Mouse (Mus musculus): ENCODE measurements at regions not wholly inside any gene's neighbourhood (a gene's known extent, or its start where the extent isn't known, plus 50 kb on each side); places are given as distances from the start of the nearest gene placed in this dataset.
A peak's percentile ranks its signal among the peaks of the same experiment; 100 is the strongest.

DNA sequence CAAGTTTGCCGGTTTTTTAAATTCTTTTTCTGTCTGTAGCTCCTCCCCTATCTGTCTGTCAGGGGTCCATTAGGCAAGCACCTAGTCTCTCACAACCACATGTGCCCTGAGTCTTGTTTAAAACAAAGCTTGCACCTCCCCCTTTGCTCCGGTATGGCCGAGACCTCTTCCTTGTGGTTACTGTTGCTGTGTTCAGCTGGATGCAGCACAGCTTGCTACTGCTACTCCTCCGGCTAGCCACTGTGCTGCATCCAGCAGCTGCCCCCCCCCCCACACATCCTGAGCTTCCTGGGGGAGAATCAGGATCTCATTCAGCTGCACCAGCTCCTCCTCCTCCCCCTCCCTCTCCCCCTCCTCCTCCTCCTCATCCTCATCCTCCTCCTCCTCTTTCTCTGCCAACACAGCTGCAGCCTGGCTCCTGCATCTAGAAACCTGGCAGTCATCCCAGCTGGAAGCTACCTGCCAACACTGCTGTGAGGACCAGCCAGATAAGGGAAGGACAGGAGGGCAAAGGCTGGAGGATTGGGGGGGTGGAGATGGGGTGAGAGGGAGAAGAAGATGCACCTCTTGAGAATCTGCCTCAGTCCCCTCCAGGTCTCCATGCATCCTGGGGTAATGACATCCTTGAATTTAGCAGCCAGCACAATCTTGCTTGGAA is 114.8 kb upstream of the Tmem260 start:
- DNase-seq (ENCODE audit: low read depth) = peak; percentile 77

DNA sequence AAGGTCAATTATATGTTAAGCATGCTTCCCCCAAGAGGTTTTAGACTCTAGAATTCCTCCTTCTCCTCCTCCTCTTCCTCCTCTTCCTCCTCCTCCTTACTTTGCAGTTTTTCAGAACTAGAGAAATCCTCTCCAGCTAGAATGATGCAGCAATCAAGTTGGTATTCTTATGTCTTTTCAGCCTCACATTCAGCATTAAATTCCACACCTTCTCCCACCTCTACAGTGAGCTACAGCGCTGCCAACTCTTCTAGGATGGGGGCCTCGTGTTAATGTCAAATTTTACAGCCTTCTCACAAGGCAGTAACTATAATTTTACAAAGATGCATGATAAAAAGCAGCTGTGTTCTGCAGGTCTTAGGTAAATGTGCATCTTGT is 114.3 kb upstream of the Tmem260 start:
- DNase-seq (ENCODE audit: low read depth) = no peak

DNA sequence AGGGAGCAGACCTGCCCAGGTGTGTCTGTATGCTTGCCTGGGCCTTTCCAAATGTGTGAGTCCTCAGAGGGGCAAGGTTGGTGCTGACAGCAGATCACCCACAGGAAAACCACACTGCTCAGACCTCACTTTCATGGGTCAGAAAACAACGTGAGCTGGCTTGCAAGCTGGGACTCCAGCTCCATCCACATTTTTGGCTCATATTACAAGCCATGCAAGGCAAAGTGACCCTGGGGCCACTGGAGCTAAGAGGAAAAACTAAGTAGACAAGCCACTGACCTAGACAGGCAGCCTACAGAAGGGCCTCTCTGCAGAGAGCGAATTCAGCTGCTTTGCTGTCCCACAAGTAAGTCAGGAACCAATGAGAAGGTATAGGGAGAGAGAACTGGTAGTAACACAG is 113.7 kb upstream of the Tmem260 start:
- peak; percentile 70 for DNase-seq (ENCODE audit: low read depth)

DNA sequence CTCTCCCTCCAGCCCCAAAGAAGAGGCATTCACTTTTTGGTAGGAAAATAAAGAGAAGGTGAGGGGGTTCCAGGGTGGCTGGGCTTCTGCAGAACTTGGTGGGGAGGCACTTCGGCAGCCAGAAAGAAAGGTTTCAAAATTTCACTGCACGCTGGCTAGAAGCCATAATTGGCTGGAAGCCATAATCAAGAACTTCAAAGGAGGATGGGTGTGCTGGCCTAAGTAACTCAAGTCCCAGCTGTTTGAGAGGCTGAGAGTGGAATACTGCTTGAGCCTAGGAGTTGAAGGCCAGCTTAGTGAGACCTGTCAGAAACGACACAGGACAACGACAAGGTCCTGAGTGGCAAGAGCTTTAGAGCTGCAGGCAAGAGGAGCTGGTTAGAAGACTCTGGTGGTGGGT is 113.3 kb upstream of the Tmem260 start:
- DNase-seq (ENCODE audit: low read depth) = peak; percentile 71

DNA sequence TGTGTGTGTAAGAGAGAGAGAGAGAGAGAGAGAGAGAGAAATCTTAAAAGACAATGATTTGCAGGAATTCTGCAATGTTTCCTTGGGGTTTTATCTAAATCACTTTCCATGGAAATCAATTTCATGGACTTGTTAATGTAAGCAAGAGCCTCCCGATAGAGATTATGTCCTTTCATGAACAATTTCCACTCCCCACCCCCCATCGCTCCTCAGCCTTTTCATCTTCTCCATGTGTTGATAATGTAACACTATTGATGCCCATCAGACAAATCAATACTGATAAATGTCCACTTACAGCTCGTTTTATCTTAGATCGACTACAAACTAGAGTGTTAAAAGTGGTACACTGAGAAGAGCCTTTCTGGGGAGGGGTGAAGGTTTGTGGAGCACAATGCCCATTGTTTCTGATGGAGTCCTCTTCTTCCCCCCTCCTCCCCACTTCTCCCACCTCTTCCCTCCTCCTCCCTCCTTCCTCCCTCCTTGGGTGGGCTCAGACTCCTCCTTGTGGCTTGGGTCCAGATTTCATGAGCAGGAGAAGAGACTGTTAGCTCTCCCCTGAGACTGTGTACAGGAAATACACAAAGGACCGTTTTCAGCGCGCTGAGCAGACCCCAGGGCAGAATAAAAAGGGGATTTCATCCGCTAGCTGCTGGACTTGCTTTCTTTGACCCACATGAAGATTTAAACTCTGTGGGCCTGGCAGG is 111.7 kb upstream of the Tmem260 start:
- no peak for DNase-seq (ENCODE audit: low read depth)

DNA sequence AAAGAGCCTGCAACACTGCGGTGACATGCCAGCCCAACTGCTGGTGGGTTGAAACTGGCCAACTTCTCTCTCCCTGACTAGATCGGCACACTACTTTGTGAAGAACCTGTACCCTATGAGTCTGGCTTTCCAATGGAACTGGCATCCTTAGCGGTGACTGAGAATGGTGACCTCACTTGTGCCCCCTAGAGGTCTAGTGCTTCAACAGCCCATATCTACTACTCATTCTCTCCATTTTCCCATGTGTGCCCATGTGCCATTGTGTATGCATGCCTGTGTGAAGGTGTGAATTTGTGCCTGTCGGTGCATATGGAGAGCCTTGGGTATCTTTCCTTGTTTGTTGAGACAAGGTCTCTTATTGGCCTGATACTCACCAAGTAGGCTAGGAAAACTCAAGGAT is 106.5 kb upstream of the Tmem260 start:
- peak; percentile 14 for DNase-seq (ENCODE audit: low read depth)

DNA sequence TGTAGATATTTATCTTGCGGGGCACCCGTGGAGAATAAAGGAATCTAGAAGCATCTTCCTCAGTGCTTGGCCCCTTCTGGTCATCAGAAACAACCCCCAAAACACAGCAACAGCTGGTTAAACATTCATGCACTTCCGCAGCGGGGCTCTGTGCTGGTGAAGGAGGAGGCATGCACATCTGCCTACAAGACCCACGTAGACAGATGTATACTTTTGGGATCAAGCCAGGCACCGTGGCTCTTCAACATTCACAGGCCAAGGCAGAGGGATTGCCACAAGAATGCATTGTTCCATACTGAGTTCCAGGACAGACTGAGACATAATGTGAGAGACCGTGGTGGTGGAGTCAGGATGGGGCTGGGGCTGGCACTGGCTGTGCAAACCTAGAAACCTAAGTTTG is 103.0 kb upstream of the Tmem260 start:
- peak; percentile 13 for DNase-seq (ENCODE audit: low read depth)

DNA sequence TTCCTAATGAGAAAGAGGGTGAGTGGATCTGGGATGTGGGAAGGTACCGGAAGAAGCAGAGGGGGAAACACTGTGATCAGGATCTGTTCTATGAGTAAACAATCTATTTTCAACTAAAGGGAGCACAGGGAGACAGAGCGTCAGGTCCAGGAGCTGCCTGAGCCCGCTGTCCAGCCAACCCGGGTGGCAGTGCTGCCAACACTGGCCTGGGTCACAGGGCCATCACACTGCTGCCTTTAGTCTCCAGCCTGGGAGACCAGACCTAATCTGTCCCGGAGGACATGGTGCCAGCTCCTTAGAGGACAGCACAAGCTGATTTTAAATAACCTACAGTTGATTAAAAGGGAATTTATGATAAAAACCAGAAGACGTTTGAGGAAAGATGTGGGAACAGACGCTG is 100.0 kb upstream of the Tmem260 start:
- DNase-seq (ENCODE audit: low read depth) = no peak

DNA sequence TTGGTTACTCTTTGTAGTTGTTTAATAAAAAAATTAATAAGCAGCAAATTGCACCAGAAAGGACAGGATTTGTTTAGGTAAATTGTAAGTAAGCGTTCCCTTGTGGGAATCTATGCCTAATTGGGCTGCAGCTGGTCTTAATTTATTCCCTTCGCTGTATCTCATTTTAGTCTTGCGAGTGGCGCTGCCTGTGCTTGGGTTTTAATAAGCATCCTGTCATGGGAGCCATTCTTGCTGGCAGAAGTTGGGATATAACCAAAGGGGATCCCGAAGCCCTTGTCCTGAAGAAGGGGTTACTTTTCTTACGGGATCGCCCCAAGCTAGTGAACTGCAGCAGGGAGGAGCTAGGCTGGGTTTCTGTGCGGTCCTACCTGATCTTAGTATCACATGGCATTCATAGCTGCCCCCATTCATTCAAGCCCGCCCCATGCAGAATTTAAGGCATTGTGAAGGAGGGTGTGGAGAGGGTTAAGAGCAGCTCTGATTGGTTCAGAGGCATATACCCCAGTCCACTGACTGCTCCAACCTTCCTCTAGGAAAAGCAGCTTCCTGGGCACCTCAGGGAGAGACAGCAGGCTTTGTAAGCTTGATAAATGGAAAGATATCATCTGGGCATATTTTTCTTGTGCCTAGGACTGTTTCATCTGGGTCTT is 96.4 kb upstream of the Tmem260 start:
- no peak for DNase-seq (ENCODE audit: low read depth)

DNA sequence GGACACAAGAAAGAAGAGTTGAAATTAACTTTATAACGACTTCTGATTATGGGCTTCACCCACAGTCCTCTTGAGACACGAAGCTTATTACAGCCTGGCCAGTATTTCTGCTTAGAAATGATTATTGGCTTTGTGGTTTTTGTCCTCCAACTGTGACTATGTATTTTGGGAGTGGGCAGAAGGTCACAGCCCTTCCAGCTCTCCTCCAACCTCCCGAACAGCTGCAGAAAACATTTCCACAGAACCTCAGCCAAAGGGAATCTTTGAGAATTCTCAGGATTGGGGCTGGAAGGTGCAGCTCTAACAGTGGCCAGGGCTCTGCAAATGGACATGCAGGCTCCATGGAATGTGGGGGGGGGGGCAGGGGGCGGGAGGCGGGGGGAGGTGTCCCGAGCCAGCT is 94.3 kb upstream of the Tmem260 start:
- no peak for DNase-seq (ENCODE audit: low read depth)

DNA sequence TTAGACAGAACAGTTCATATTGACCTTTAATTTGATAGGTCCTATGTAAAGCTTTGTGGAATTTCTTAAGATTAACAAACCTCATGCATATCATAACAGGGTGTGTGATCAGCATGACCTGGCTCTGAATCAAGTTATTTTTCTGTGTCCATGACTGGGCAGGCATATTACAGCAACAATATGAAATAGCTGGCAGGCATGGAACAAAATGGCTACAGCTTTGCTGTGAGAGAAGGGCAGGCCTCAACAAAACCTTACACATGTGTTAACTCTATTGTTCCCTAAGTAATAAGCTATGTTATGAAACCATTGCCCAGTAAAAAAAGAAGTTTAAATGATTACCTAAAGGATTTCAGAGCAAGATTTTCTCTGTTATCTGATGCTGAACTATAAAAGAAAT is 93.1 kb upstream of the Tmem260 start:
- peak; percentile 48 for DNase-seq (ENCODE audit: low read depth)

DNA sequence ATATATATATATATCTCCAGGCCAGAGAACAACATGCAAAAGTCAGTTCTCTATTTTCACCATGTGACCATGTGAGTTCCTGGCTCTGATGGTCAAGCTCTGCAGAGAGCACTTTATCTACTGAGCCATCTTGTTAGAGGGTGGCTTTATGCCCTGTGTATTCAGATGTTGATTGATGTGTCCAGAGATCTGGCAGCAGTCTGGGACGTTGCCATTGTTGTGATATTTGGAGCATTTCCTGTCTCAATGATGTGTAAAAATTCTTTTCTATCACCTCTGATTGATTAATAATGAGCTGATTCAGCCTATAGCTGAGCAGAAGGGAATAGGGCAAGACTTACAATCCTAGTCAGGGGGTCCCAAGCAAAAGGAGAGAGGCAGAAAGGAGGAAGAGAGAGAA is 91.7 kb upstream of the Tmem260 start:
- DNase-seq (ENCODE audit: low read depth) = no peak

DNA sequence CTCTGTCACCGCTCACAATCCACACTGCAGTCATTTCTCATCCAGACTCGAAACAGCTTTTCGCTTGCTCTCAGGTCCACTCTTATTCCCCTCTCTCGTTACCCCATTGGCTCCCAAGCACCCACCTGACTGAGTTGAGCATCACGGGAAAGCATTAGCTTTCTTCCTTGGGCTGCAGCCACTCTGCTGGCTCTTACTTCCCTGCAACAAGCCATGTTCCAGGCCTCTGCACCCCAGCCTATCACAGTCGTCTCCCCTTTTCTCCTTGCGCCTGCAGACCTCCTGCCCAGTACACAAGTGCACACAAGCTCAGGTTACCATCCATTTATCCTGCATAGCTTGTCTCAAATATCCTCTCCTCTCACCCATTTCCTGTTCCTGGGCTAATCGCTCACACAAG is 88.5 kb upstream of the Tmem260 start:
- DNase-seq (ENCODE audit: low read depth) = no peak

DNA sequence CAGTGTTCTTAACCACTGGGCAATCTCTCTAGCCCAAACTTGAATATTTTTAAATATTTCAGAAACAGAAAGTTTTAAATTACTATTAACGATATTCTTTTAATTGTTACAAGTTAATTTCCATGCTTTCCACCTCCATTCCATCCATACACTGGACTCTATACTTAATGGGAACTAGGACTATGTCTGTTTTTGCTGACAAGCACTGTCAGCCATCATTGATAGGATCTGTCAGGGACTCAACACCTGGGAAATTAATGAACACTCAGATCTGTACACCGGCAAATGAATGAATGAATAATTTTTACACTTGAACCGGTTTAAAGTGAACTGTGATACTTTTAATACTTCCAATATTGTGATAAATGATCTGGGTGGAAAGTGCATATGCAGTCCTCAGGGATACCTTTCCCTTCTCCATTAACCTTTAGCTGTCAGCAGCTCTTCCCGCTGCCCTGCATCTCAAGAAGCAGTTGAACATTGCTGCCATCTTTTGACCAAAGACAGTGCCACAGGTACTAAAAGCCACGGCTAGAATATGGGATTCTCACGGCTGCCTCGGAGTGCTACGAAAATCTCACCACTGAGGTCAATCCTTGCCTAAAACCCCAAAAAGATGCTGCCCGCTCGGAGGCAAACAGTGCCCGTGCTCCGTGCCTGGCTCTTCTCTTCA is 87.3 kb upstream of the Tmem260 start:
- DNase-seq (ENCODE audit: low read depth) = peak; percentile 78

DNA sequence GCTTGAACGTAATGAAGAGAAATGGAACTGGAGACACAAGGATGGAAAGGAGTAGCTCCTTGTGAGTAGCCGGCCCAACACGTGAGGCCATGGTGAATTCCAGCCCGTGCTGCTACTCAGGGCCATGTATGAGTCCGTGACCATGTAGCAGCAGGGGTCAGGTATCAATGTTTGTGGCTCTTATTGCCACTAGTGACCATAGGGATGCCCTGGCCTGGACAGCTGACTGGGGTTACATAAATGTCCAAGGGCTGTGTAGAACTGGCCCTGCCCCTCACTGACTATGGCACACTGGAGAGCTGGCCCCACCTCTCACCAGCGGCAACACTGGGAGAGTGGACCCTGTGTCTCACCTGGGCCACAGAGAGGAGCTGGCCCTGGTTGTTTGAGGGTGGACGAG is 84.1 kb upstream of the Tmem260 start:
- no peak for DNase-seq (ENCODE audit: low read depth)

DNA sequence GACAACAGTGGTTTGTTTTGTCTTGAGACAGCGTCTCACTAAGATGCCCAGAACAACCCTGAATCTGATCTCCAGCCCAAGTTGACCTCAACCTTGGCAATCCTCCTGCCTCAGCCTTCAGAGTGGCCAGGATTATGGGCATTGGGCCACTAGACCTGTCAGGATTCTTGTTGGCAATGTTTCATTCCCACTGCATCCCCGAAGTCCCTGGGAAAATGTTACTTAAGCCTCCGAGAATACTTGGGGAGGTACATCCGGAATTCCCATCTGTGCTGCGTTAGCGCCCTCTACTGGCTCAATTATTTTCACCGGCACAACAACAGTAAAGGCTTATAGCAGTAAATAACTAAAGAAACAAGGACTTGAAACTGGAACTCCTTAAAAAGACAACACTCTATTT is 78.9 kb upstream of the Tmem260 start:
- peak; percentile 89 for DNase-seq (ENCODE audit: low read depth)

DNA sequence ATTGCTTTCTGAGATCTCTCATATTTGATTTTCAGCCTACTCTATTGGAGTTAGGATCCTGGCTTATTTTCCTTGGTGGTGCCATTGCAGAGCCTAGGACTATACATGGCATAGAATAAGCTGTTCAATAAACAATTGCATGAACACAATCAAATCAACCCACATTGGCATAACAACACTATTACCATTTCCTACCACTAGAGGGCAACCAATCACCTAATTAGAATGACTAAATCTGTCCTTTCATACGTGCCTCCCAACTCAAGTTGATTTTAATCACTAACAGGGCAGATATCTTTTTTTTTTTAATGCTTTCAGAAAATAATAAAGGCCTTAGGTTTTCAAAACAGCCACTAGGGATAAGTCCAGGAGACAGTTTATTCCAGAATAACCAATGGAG is 75.6 kb upstream of the Tmem260 start:
- peak; percentile 80 for DNase-seq (ENCODE audit: low read depth)

DNA sequence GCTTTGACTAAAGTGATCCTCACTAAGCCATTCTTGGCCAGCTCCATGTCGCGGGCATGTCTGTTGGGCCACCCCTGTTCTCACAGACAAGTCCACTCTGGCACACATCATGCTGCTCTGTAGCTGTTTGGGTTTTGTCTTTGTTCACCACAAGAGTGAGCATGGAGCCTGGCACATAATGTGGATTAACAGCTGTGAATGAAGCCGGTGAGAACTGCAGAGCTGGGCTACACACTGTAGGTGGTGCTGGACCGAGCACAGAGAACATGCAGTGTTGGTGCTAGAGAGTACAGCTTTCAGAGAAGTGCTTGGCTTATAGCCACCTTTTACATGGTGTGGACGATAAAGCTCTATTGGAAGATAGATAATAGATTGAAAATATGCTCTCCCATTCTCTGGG is 74.2 kb upstream of the Tmem260 start:
- DNase-seq (ENCODE audit: low read depth) = peak; percentile 64

DNA sequence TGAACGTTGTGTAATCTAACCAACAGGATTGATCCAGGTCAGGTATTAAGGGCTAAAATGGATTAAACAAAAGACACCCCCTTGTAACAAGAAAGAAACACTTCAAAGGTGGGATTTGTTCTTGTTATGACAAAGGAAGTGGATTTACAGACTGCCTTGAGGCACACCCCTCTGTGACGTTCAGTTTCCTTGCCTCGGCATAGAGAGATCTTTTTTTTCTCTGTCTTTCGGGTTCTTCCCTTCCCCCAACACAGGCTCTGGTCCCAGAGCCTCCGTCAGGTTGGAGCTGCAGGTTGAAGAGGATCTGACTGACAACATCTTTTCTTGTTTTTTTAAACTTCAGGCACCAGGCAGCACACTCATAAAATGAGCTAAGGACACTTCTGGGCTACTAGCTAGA is 69.8 kb upstream of the Tmem260 start:
- DNase-seq (ENCODE audit: low read depth) = no peak
